Mouse (Mus musculus) adrenal gland, adult 18-20 months (tissue): ENCODE data around the gene Cacng4. TPM values are rescaled to one million over a fixed set of nuclear protein-coding genes. Genes with fewer than 3 reads are reported as not detected.

ENCODE experiments used
- total RNA-seq, 2 experiments: library from RNA; stranded (reverse); gene quantifications; 1 replicate in 1 of 2; 2 replicates in 1 of 2; pipeline ENCODE4 v1.2.3; 2021

The Cacng4 gene
- total RNA-seq, 2 experiments from 2014 or later, result 0.96 to 1.2 TPM

Other genes starting within 250 kb of the Cacng4 start
- gene Helz, start 246.6 kb downstream of the Cacng4 start, total RNA-seq, result 10 to 100 TPM; 26.6 TPM
- gene Cacng1, start 78.0 kb downstream of the Cacng4 start, total RNA-seq, result under 1 TPM in 1 of 2 experiments, not detected in 1; 0.22 TPM
- gene Cacng5, start 120.5 kb upstream of the Cacng4 start, total RNA-seq, result under 1 TPM in 1 of 2 experiments, not detected in 1; 0.10 TPM